9 mouse cellular contexts compared by ENCODE assay signal in genomic region chr15:82165332-82166239, GRCm38 (mm10). TPM values are rescaled to one million over a fixed set of nuclear protein-coding genes. Genes with fewer than 3 reads are reported as not detected.
DNase-seq lines count a peak whose midpoint lies in the region; ATAC-seq lines count a peak whose summit lies in the region.
"Had no signal": no experiment of that assay in that cellular context is flagged by ENCODE, and none has a peak within 500 bp of the region (broad histone marks: within the 10 kb centered on the region; RNA-seq: fewer than 3 reads in every experiment).

No protein-coding gene starts in this region.

- DNase-seq in B cell, adult 2 months: peak; percentile 96 to 97
- DNase-seq in adrenal gland, adult 2 months: peak; percentile 63
- peak; percentile 77 for DNase-seq in embryonic facial prominence, embryonic 10.5 days (ENCODE audit: low spot score)
- DNase-seq in heart, adult 9 months (ENCODE audit: low spot score in 2 of 2): peak; percentile 33 to 60
- peak; percentile 77 for DNase-seq in liver, embryonic 11.5 days (ENCODE audit: low spot score)
- DNase-seq in thymus, postnatal 0 days (ENCODE audit: low spot score): peak; percentile 83

- H3K4me2 ChIP-seq in kidney, embryonic 16.5 days (replicated peaks; ENCODE audit: low read depth, low read length): peak overlapping the region; percentile 45; the same call in 1 of the 2 replicates
- H3K4me2 ChIP-seq in liver, embryonic 11.5 days: no peak overlapping the region; the same call in 1 of the 2 replicates
- no peak overlapping the region for H3K4me2 ChIP-seq in neural tube, embryonic 14.5 days (ENCODE audit: low read depth, low read length)
- H3K4me2 ChIP-seq: embryonic facial prominence, embryonic 12.5 days had no signal

- peaks cover 60% of the 10 kb centered on the region for H3K4me1 ChIP-seq in embryonic facial prominence, embryonic 10.5 days
- peaks cover 70% of the 10 kb centered on the region for H3K4me1 ChIP-seq in kidney, embryonic 16.5 days (ENCODE audit: insufficient read depth, low read length)
- peaks cover 63% of the 10 kb centered on the region for H3K4me1 ChIP-seq in liver, embryonic 11.5 days (replicated peaks; ENCODE audit: control insufficient read depth, insufficient read depth, low read length)
- H3K4me1 ChIP-seq in neural tube, embryonic 14.5 days (ENCODE audit: control insufficient read depth, insufficient read depth, low read length): peaks cover 42% of the 10 kb centered on the region

- H3K36me3 ChIP-seq in embryonic facial prominence, embryonic 10.5 days (replicated peaks): peaks cover 14% of the 10 kb centered on the region
- peaks cover 6% of the 10 kb centered on the region for H3K36me3 ChIP-seq in kidney, embryonic 16.5 days (ENCODE audit: insufficient read depth, low read length)
- no peaks in the 10 kb centered on the region for H3K36me3 ChIP-seq in liver, embryonic 11.5 days (ENCODE audit: control insufficient read depth, insufficient read depth, low read length)
- no peaks in the 10 kb centered on the region for H3K36me3 ChIP-seq in neural tube, embryonic 14.5 days (ENCODE audit: control insufficient read depth, insufficient read depth, low read length)

- H3K4me3 ChIP-seq in embryonic facial prominence, embryonic 10.5 days: no peak overlapping the region
- no peak overlapping the region for H3K4me3 ChIP-seq in kidney, embryonic 16.5 days (ENCODE audit: low read length)
- H3K4me3 ChIP-seq in liver, embryonic 11.5 days (ENCODE audit: low read depth, low read length): no peak overlapping the region
- H3K4me3 ChIP-seq in neural tube, embryonic 14.5 days (ENCODE audit: low read depth, low read length): no peak overlapping the region
- H3K4me3 ChIP-seq: embryonic facial prominence, embryonic 12.5 days had no signal

- ATAC-seq in kidney, embryonic 16.5 days (ENCODE audit: low FRiP score, low TSS enrichment): peak; percentile 22; the same call in 1 of the 2 replicates
- peak; percentile 42 for ATAC-seq in liver, embryonic 11.5 days (replicated peaks; ENCODE audit: low FRiP score)
- no peak for ATAC-seq in neural tube, embryonic 14.5 days (ENCODE audit: low read depth)

- H3K9ac ChIP-seq in kidney, embryonic 16.5 days (replicated peaks; ENCODE audit: low read length): peak overlapping the region; percentile 49
- H3K9ac ChIP-seq in liver, embryonic 11.5 days (ENCODE audit: low read depth, low read length): 0 out of 2 replicates have a peak overlapping the region, but pooled peaks have one; percentile 1
- H3K9ac ChIP-seq in neural tube, embryonic 14.5 days (replicated peaks; ENCODE audit: low read depth, low read length): no peak overlapping the region

- 61% methylated on average over 8 of the region's 8 CpGs for WGBS in embryonic facial prominence, embryonic 10.5 days
- WGBS in kidney, embryonic 16.5 days: 49% methylated on average over 8 of the region's 8 CpGs
- WGBS in liver, embryonic 11.5 days: 51% methylated on average over 8 of the region's 8 CpGs
- WGBS in neural tube, embryonic 14.5 days: 61% methylated on average over 8 of the region's 8 CpGs

- no peaks in the 10 kb centered on the region for H3K9me3 ChIP-seq in embryonic facial prominence, embryonic 10.5 days
- no peaks in the 10 kb centered on the region for H3K9me3 ChIP-seq in kidney, embryonic 16.5 days (ENCODE audit: low read length)
- no peaks in the 10 kb centered on the region for H3K9me3 ChIP-seq in liver, embryonic 11.5 days (ENCODE audit: control insufficient read depth, low read length)
- no peaks in the 10 kb centered on the region for H3K9me3 ChIP-seq in neural tube, embryonic 14.5 days (ENCODE audit: control insufficient read depth, low read length)
- H3K9me3 ChIP-seq: embryonic facial prominence, embryonic 12.5 days had no signal

- H3K27ac ChIP-seq in embryonic facial prominence, embryonic 10.5 days (replicated peaks): peak overlapping the region; percentile 51; the same call in 1 of the 2 replicates
- peak overlapping the region; percentile 78 for H3K27ac ChIP-seq in kidney, embryonic 16.5 days (ENCODE audit: low read length)
- peak overlapping the region; percentile 13; the same call in 1 of the 2 replicates for H3K27ac ChIP-seq in liver, embryonic 11.5 days (ENCODE audit: low read depth, low read length)
- peak overlapping the region; percentile 18; the same call in 1 of the 2 replicates for H3K27ac ChIP-seq in neural tube, embryonic 14.5 days (ENCODE audit: low read depth, low read length)

- H3K27me3 ChIP-seq in embryonic facial prominence, embryonic 10.5 days (replicated peaks; ENCODE audit: low read depth, poor library complexity, severe bottlenecking): no peaks in the 10 kb centered on the region
- H3K27me3 ChIP-seq in kidney, embryonic 16.5 days (ENCODE audit: insufficient read depth, low read length): no peaks in the 10 kb centered on the region
- no peaks in the 10 kb centered on the region for H3K27me3 ChIP-seq in liver, embryonic 11.5 days (replicated peaks; ENCODE audit: control insufficient read depth, insufficient read depth, low read length)
- no peaks in the 10 kb centered on the region for H3K27me3 ChIP-seq in neural tube, embryonic 14.5 days (ENCODE audit: control insufficient read depth, insufficient read depth, low read length)
- H3K27me3 ChIP-seq: embryonic facial prominence, embryonic 12.5 days had no signal

RNA-seq across cellular contexts. Expression of gene Srebf2, which starts 18.6 kb away (rescaled TPM):
- total RNA-seq in adrenal gland, adult 2 months (2021): 100 to 1,000 TPM in 1 of 2 experiments, 10 to 100 TPM in 1; 93.2 to 101 TPM
- 232 and 261 TPM in 2 replicates for polyA plus RNA-seq in adrenal gland, adult 2 months (2012; rRNA removed)
- 172 and 192 TPM in 2 replicates for polyA plus RNA-seq in embryonic facial prominence, embryonic 10.5 days (2016; fragmentation: Nextera tagmentation; extraction: Ambion mirVana)
- 134 and 144 TPM in 2 replicates for polyA plus RNA-seq in kidney, embryonic 16.5 days (2015; fragmentation: Nextera tagmentation; extraction: Ambion mirVana)
- 99.7 and 101 TPM in 2 replicates for polyA plus RNA-seq in liver, embryonic 11.5 days (2014; fragmentation: Nextera tagmentation; extraction: Ambion mirVana)
- 141 and 164 TPM in 2 replicates for polyA plus RNA-seq in neural tube, embryonic 14.5 days (2014; fragmentation: Nextera tagmentation; extraction: Ambion mirVana)
- 152 and 161 TPM in 2 replicates for polyA plus RNA-seq in thymus, postnatal 0 days (2015; fragmentation: Nextera tagmentation; extraction: Ambion mirVana)

RNA-seq across cellular contexts. Expression of gene Ccdc134, which starts 37.9 kb away (rescaled TPM):
- 1 to 10 TPM; 6.2 to 8.5 TPM for total RNA-seq in adrenal gland, adult 2 months (2021)
- polyA plus RNA-seq in adrenal gland, adult 2 months (2012; rRNA removed): 20.7 and 26.5 TPM in 2 replicates
- polyA plus RNA-seq in embryonic facial prominence, embryonic 10.5 days (2016; fragmentation: Nextera tagmentation; extraction: Ambion mirVana): 23.4 and 24.2 TPM in 2 replicates
- polyA plus RNA-seq in kidney, embryonic 16.5 days (2015; fragmentation: Nextera tagmentation; extraction: Ambion mirVana): 17.3 and 19.5 TPM in 2 replicates
- 17.1 and 17.5 TPM in 2 replicates for polyA plus RNA-seq in liver, embryonic 11.5 days (2014; fragmentation: Nextera tagmentation; extraction: Ambion mirVana)
- polyA plus RNA-seq in neural tube, embryonic 14.5 days (2014; fragmentation: Nextera tagmentation; extraction: Ambion mirVana): 12.7 and 12.8 TPM in 2 replicates
- polyA plus RNA-seq in thymus, postnatal 0 days (2015; fragmentation: Nextera tagmentation; extraction: Ambion mirVana): 34.1 and 34.4 TPM in 2 replicates

RNA-seq across cellular contexts. Expression of gene Shisa8, which starts 47.0 kb away (rescaled TPM):
- total RNA-seq in adrenal gland, adult 2 months (2021): under 1 TPM in 1 of 2 experiments, not detected in 1; 0.69 TPM
- 1.3 and 2.5 TPM in 2 replicates for polyA plus RNA-seq in adrenal gland, adult 2 months (2012; rRNA removed)
- polyA plus RNA-seq in embryonic facial prominence, embryonic 10.5 days (2016; fragmentation: Nextera tagmentation; extraction: Ambion mirVana): 0.35 and 0.38 TPM in 2 replicates
- polyA plus RNA-seq in kidney, embryonic 16.5 days (2015; fragmentation: Nextera tagmentation; extraction: Ambion mirVana): 0.41 and 0.62 TPM in 2 replicates
- polyA plus RNA-seq in liver, embryonic 11.5 days (2014; fragmentation: Nextera tagmentation; extraction: Ambion mirVana): 0.12 and 0.73 TPM in 2 replicates
- 2.9 and 6.9 TPM in 2 replicates for polyA plus RNA-seq in neural tube, embryonic 14.5 days (2014; fragmentation: Nextera tagmentation; extraction: Ambion mirVana)
- polyA plus RNA-seq in thymus, postnatal 0 days (2015; fragmentation: Nextera tagmentation; extraction: Ambion mirVana): 0.15 and 0.26 TPM in 2 replicates

RNA-seq across cellular contexts. Expression of gene Tnfrsf13c, which starts 58.6 kb away (rescaled TPM):
- total RNA-seq in adrenal gland, adult 2 months (2021): not detected
- polyA plus RNA-seq in adrenal gland, adult 2 months (2012; rRNA removed): 0.08 and 0.15 TPM in 2 replicates
- 0.10 and 0.75 TPM in 2 replicates for polyA plus RNA-seq in embryonic facial prominence, embryonic 10.5 days (2016; fragmentation: Nextera tagmentation; extraction: Ambion mirVana)
- polyA plus RNA-seq in kidney, embryonic 16.5 days (2015; fragmentation: Nextera tagmentation; extraction: Ambion mirVana): 0.15 TPM in 1 of 2 replicates, not detected in the other
- 0.16 and 0.56 TPM in 2 replicates for polyA plus RNA-seq in liver, embryonic 11.5 days (2014; fragmentation: Nextera tagmentation; extraction: Ambion mirVana)
- 0.32 and 1.4 TPM in 2 replicates for polyA plus RNA-seq in neural tube, embryonic 14.5 days (2014; fragmentation: Nextera tagmentation; extraction: Ambion mirVana)
- polyA plus RNA-seq in thymus, postnatal 0 days (2015; fragmentation: Nextera tagmentation; extraction: Ambion mirVana): 0.22 and 0.49 TPM in 2 replicates

Comparison
In these comparisons a context has a peak if more than half of its experiments do, and no peak if none do; other contexts are left out.
1. DNase-seq: peak in every context shown above with its lines; median percentile 96 in B cell, adult 2 months; 83 in thymus, postnatal 0 days; 77 in embryonic facial prominence, embryonic 10.5 days; 77 in liver, embryonic 11.5 days; 63 in adrenal gland, adult 2 months; 46 in heart, adult 9 months.
2. H3K27ac ChIP-seq: peak in every context shown above with its lines; median percentile 78 in kidney, embryonic 16.5 days; 51 in embryonic facial prominence, embryonic 10.5 days; 18 in neural tube, embryonic 14.5 days; 13 in liver, embryonic 11.5 days.